Mouse (Mus musculus) midbrain, postnatal 0 days (tissue): Measurements from ENCODE around the gene Mark2. TPM values are rescaled to one million over a fixed set of nuclear protein-coding genes. Genes with fewer than 3 reads are reported as not detected.

ENCODE experiments used
- ATAC-seq: fragments of 200-750 bp; cut with Nextera tagmentation; 2 replicates; pipeline ENCODE4 v1.8.0; 2017; ENCODE audit warnings: moderate number of reproducible peaks, mild to moderate bottlenecking, moderate TSS enrichment, moderate library complexity; ENCODE audit not compliant: low FRiP score
- DNase-seq: peaks from one replicate; pipeline ENCODE4 v3.0.0-alpha.2; 2015; ENCODE audit warnings: low spot score
- H3K27ac ChIP-seq: fragments of 300-500 bp; sonication (generic); 2 replicates; pipeline ENCODE4 v1.5.1; 2014; ENCODE audit warnings: low read depth, mild to moderate bottlenecking, low read length, mixed read lengths
- H3K27me3 ChIP-seq: fragments of 300-500 bp; sonication (generic); 2 replicates; pipeline ENCODE4 v1.6.1; 2014; ENCODE audit warnings: low read length, control low read depth, mixed read lengths; ENCODE audit not compliant: insufficient read depth
- H3K36me3 ChIP-seq: fragments of 300-500 bp; sonication (generic); 2 replicates; pipeline ENCODE4 v1.6.1; 2014; ENCODE audit warnings: low read length, control low read depth, mixed read lengths; ENCODE audit not compliant: insufficient read depth
- H3K4me1 ChIP-seq: fragments of 300-500 bp; sonication (generic); 2 replicates; pipeline ENCODE4 v1.6.1; 2014; ENCODE audit warnings: mild to moderate bottlenecking, control low read depth, antibody characterized with exemption, low read length, mixed read lengths; ENCODE audit not compliant: insufficient read depth
- H3K4me2 ChIP-seq: fragments of 300-500 bp; sonication (generic); 2 replicates; pipeline ENCODE4 v1.6.1; 2014; ENCODE audit warnings: low read depth, mild to moderate bottlenecking, low read length, mixed read lengths; ENCODE audit not compliant: poor library complexity, severe bottlenecking
- H3K4me3 ChIP-seq: fragments of 300-500 bp; sonication (generic); 2 replicates; pipeline ENCODE4 v1.5.1; 2014; ENCODE audit warnings: low read depth, mild to moderate bottlenecking, low read length, moderate library complexity
- H3K9ac ChIP-seq: fragments of 300-500 bp; sonication (generic); replicated peaks from 2 replicates; pipeline ENCODE4 v1.6.1; 2014; ENCODE audit warnings: mild to moderate bottlenecking, low read length, moderate library complexity, mixed read lengths; ENCODE audit not compliant: poor library complexity, severe bottlenecking
- H3K9me3 ChIP-seq: fragments of 300-500 bp; sonication (generic); 2 replicates; pipeline ENCODE4 v1.6.1; 2016; ENCODE audit warnings: low read length, control low read depth
- CTCF ChIP-seq: IDR thresholded peaks from 2 replicates; pipeline ENCODE4 v1.5.1; 2016; ENCODE audit warnings: antibody characterized with exemption, mild to moderate bottlenecking
- WGBS: fragments of 180-500 bp; shearing (Covaris S2); extraction: QIAGEN DNeasy Blood & Tissue Kit; methylation state at CpG from one replicate; pipeline ENCODE4 v1.1.7; 2014; 5-methylcytosine and 5-hydroxymethylcytosine counted together
- polyA plus RNA-seq: library from polyadenylated mRNA; unstranded; fragments of >200 nt; fragmentation: Nextera tagmentation; extraction: Ambion mirVana; gene quantifications from 2 replicates; pipeline ENCODE4 v1.2.1, GENCODE M21; 2015
- total RNA-seq: library from RNA; depleted of rRNA; stranded (reverse); fragments of >200 nt; gene quantifications from 2 replicates; pipeline ENCODE4 v1.2.3, GENCODE M21; 2014

Gene Mark2
- total and polyA plus RNA-seq, 2 experiments from 2014 or later: 38.0 to 49.1 TPM

- Histone ChIP-seq H3K9ac (no peak overlapping the region), H3K4me2 (no peak overlapping the region), H3K4me1 (no peaks in the 10 kb centered on the region), H3K27ac (no peak overlapping the region), H3K4me3 (no peak overlapping the region), H3K36me3 (no peaks in the 10 kb centered on the region), H3K27me3 (no peaks in the 10 kb centered on the region), H3K9me3 (no peaks in the 10 kb centered on the region)
- DNase-seq (peak; percentile 72), ATAC-seq (no peak)
- 66% methylated on average over 5 of the region's 5 CpGs for WGBS
- TF ChIP-seq CTCF: no peak
These were observed 83.8 kb downstream of the Mark2 start for GRCm38 (mm10) chr19:7257881-7258280.

DNA sequence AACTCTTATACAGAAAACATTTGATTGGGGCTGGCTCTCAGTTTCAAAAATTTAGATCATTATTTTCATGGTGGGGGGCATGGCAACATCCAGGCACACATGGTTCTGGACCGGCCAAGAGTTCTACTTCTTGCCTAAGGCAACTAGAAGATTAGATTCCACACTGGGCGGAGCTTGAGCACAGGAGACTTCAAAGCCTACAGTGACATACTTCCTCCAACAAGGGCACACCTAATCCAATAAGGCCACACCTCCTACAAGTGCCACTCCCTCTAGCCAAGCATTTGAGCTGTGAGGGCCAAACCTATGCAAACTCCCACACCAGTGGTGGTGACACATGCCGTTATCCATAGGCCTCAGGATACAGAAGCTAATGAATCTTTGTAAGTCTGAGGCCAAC is 95.6 kb downstream of the Mark2 start:
- Histone ChIP-seq H3K9ac (no peak overlapping the region), H3K4me1 (no peaks in the 10 kb centered on the region), H3K27ac (no peak overlapping the region), H3K36me3 (no peaks in the 10 kb centered on the region), H3K27me3 (no peaks in the 10 kb centered on the region), H3K4me3 (no peak overlapping the region), H3K4me2 (no peak overlapping the region), H3K9me3 (no peaks in the 10 kb centered on the region)
- 78% methylated on average over 3 of the region's 3 CpGs for WGBS
- ATAC-seq (no peak), DNase-seq (no peak)
- TF ChIP-seq CTCF: no peak

DNA sequence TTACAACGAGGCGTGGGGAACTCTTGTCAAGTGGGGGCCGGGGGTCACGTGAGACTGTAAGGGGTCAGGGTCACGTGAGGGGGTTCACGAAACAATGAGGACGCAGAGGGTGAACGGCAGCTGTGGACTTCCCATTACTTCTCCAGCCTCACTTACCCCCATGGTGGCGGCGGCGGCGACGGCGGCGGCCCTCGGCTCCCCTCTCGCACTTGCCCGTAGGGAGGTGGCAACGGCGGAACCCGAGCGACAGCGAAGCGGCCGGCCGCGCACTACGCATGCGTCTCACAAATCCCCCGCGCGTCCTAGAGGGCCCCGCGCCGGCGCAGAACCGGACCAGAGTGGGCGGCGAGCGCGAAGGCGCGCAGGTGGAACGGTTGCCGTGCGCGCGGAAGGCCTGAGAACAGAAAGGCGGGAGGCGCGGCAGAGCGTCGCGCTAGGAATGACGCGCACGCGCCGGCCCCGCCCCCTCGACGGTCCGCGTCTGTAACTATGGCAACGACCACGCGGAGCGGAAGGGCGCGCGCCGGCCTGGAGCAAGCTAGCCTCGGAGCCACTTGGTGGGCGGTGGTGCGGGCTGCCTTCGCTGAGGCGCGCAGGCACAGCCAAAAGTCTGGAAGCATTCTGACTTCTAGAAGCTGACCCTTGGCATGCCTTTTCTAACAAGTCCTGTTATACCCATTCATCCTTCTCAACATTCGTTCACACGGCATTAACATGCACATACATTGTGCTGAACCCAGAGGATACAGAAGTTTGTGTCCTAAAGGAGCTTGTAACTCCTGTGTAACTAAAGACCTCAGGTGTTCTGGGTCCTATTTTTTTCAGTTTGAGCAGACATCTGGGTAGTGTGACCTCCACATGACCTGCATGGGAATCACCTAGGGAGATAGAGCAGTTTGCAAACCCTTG is 100.6 kb downstream of the Mark2 start, which contains the start of gene Naa40:
TSS of gene Naa40 (minus strand) at position 402 of the 909 bp plus-strand sequence.
- H3K27me3 ChIP-seq: no peaks in the 10 kb centered on the region
- H3K4me3 ChIP-seq: peak within 1 kb of the TSS; percentile 64
- H3K36me3 ChIP-seq: no peaks in the 10 kb centered on the region
- no peak; the same call in 1 of the 2 replicates for TF ChIP-seq CTCF
- no peaks in the 10 kb centered on the region for H3K9me3 ChIP-seq
- 0 out of 2 replicates have a peak, but pooled peaks cover 6% of the 10 kb centered on the region for H3K4me1 ChIP-seq
- DNase-seq: peak; percentile 97
- ATAC-seq: peak; percentile 96
- peak within 1 kb of the TSS; percentile 77 for H3K27ac ChIP-seq
- H3K9ac ChIP-seq: peak within 1 kb of the TSS; percentile 80
- WGBS: under 1% methylated on average over 66 of the region's 80 CpGs
- H3K4me2 ChIP-seq: peak within 1 kb of the TSS; percentile 96

DNA sequence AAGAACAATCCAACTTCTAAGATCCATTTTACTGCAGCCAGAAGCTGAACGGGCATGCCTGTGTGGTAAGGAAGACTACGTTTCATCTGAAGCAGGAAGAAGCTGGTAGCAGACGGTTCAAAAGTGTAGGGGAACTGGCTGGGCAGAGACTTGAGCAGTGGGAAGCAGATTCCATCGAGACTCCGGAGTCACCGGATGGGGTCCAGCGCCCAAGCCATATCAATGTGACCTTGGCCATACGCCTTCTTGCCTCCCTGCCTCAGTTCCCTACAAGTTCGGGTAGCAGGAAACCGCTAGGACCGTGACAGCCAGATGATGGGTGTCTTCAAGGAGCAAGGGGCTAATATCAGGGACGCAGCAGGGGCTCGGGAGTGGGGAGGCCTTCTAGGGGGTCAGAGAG is 101.4 kb downstream of the Mark2 start:
- Histone ChIP-seq H3K4me1 (0 out of 2 replicates have a peak, but pooled peaks cover 6% of the 10 kb centered on the region), H3K27me3 (no peaks in the 10 kb centered on the region), H3K36me3 (no peaks in the 10 kb centered on the region), H3K9ac (peak overlapping the region; percentile 80), H3K9me3 (no peaks in the 10 kb centered on the region), H3K4me3 (peak overlapping the region; percentile 64), H3K4me2 (peak overlapping the region; percentile 96), H3K27ac (peak overlapping the region; percentile 77)
- WGBS: 4% methylated on average over 13 of the region's 13 CpGs
- TF ChIP-seq CTCF: no peak
- peak; percentile 2; the same call in 1 of the 2 replicates for ATAC-seq
- DNase-seq: no peak

DNA sequence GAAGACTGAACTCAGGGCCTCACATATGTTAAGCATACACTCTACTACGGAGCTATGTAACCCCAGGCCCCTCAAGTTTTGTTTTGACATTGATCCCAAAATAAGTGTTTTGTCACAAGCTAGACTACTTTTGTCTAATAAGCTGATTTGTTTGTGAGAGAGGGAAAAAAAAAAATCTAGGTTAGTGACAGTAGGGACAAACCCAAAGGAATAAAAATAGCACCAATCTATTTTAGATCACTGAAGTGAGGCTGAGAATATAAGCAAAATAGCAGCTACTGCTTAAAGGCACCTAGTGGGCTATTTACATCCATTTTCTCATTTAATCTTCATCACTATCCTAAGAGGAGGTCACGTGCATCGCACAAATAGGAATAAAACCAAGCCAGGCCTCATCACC is 102.1 kb downstream of the Mark2 start:
- Histone ChIP-seq H3K4me1 (0 out of 2 replicates have a peak, but pooled peaks cover 6% of the 10 kb centered on the region), H3K27me3 (no peaks in the 10 kb centered on the region), H3K9me3 (no peaks in the 10 kb centered on the region), H3K4me3 (peak overlapping the region; percentile 64; the same call in 1 of the 2 replicates), H3K36me3 (no peaks in the 10 kb centered on the region), H3K4me2 (peak overlapping the region; percentile 96), H3K9ac (no peak overlapping the region), H3K27ac (no peak overlapping the region)
- no peak for DNase-seq
- no peak for TF ChIP-seq CTCF
- WGBS: 86% methylated on average over 3 of the region's 3 CpGs
- ATAC-seq: no peak

GRCm38 (mm10) chr19:7236742-7237141 is 104.9 kb downstream of the Mark2 start:
- TF ChIP-seq CTCF: no peak
- Histone ChIP-seq H3K4me1 (0 out of 2 replicates have a peak, but pooled peaks cover 6% of the 10 kb centered on the region), H3K27me3 (no peaks in the 10 kb centered on the region), H3K27ac (no peak overlapping the region), H3K4me3 (no peak overlapping the region), H3K36me3 (peaks cover 5% of the 10 kb centered on the region), H3K4me2 (no peak overlapping the region), H3K9ac (no peak overlapping the region), H3K9me3 (no peaks in the 10 kb centered on the region)
- ATAC-seq (no peak), DNase-seq (no peak)
- 86% methylated on average over 4 of the region's 4 CpGs for WGBS
